Mouse (Mus musculus) adrenal gland, adult 2 months (tissue): ENCODE measurements around the gene 4930474N05Rik. TPM values are rescaled to one million over a fixed set of nuclear protein-coding genes. Genes with fewer than 3 reads are reported as not detected.

Experiments used
- DNase-seq: peaks from one replicate; pipeline ENCODE4 v3.0.0; 2021
- long read RNA-seq: library from polyadenylated mRNA; stranded (forward); transcript quantifications from one replicate; pipeline ENCODE4 v2.0.0, GENCODE M21; 2021
- polyA plus RNA-seq: library from polyadenylated mRNA; depleted of rRNA; stranded (reverse); fragments of >200 nt; gene quantifications from 2 replicates; pipeline ENCODE4 v1.2.3, GENCODE M21; 2012; rRNA removed
- total RNA-seq, 2 experiments: library from RNA; stranded (reverse); gene quantifications; 2 replicates each; pipeline ENCODE4 v1.2.3; 2021

4930474N05Rik gene
- total RNA-seq (not detected), polyA plus RNA-seq (not detected in 2 replicates)
- long read RNA-seq, result 0 reads

DNA sequence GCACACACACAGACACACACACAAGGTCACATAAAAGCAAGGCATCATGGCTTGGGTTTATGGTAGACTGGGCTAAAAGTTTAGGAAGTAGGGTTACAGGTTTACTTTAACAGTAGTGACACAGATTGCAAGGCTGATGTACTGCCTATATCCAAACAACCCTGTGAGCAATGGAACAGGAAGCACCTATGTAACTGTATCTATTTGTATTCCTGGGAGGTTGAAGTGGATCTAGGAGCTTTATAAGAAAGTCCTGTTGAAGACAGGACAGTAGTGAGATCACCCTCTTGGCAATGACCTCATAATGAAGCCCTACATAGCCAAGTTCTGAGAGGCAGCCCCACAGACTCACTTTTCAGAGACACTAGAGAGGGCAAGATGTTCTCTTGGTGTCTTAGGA is at the start of gene 4930474N05Rik:
Gene 4930474N05Rik, plus strand, starts transcription at position 301 of the 400 bp plus-strand sequence.
- no peak for DNase-seq

- DNase-seq, result no peak
Measured at GRCm38 (mm10) chr14:36048746-36049391, 45.8 kb upstream of the 4930474N05Rik start.

GRCm38 (mm10) chr14:36053281-36053680 is 41.4 kb upstream of the 4930474N05Rik start:
- no peak for DNase-seq

- no peak for DNase-seq
Measured at GRCm38 (mm10) chr14:36098528-36098927, 3.8 kb downstream of the 4930474N05Rik start.

DNA sequence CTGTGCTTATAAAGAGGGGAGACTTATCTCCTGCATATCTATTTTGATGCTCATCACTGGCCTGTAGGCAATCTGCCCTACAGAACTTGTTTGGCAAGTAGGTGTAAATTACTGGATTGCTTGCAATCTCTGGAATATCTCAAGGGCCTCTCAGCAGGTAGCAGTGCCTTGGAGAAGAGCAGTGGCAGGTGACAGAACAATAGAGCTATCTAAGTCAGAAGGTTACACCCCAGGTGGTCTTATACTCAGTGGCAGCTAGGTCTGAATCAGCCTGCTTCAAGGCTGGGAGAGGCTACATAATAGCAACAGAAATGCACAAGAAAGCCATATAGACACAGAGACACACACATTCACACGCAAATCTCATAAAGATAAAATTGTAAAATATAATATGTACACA is 4.9 kb downstream of the 4930474N05Rik start:
- no peak for DNase-seq

DNA sequence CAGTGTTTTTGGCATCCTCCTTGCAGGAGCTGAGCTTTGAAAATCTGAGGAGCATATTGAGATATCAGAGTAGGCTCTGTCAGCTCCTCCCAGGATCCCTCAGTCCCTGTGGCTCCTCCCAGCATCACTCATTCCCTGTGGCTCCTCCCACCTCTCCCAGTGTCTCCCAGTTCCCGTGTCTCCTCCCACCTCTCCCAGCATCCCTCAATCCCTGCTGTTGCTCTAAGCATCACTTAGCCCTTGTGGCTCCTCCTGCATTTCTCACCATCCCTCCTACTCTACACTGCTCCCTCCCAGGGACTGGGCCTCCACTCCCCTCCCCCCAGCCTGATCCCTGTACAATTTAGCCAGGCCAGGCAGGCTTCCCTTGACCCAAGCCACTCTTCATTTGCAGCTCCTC is 6.0 kb downstream of the 4930474N05Rik start:
- no peak for DNase-seq

GRCm38 (mm10) chr14:36114481-36114880 is 19.8 kb downstream of the 4930474N05Rik start:
- DNase-seq, result no peak

GRCm38 (mm10) chr14:36123775-36124335 is 29.1 kb downstream of the 4930474N05Rik start:
- DNase-seq, result no peak

- no peak for DNase-seq
Measured at GRCm38 (mm10) chr14:36135749-36136148, 41.0 kb downstream of the 4930474N05Rik start.

- no peak for DNase-seq
Measured at GRCm38 (mm10) chr14:36137696-36138095, 43.0 kb downstream of the 4930474N05Rik start.

DNA sequence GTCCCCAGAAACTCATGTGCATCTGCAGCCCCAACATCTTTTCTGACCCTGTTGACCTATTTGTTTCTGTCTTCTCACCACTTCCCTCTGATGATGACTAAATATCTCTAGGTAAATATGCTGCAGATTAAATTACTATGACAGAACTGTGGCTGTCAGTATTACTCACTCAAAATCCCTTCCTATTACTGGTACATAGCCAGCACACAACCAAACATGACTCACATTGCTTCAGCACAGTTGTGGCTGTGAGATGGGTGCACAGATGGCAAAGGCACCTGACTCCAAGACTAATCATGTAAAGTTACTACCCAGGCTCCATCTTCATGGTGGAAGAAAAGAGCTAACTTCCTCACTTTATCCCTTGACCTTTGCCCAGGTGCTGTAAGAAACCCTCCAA is 50.5 kb downstream of the 4930474N05Rik start:
- no peak for DNase-seq
